Mouse (Mus musculus): ENCODE measurements around the gene Trmt11.

DNA sequence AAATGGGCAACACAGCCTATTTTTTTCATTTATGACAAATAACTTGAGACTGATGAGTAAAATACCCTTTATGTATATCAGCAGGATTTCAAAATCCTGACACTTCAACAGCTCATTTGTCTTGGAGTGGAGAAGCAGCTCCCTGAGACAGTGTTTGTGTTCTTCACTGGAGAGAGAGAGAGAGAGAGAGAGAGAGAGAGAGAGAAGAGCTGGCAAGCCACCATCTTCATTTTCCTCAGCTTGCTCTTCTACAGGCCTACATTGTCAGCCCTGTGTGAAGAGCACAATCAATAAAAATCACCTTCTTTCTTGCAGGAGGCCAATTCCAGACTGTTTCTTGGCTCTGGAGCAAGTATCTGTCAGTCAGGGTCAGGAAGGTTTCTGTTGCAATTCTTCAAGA is 78.8 kb downstream of the Trmt11 start:
- no peak for TF ChIP-seq POLR2A (IDR thresholded peaks at IDR 0.05; ENCODE audit: borderline replicate concordance, control insufficient read depth, low read depth, low read length)
- TF ChIP-seq CTCF (IDR thresholded peaks at IDR 0.05; ENCODE audit: control insufficient read depth, insufficient read depth, low read length): no peak

Data from bone marrow, adult 2 months (tissue).